Mouse (Mus musculus) heart, postnatal 14 days (tissue): ENCODE results near the gene Gm20671. TPM values are rescaled to one million over a fixed set of nuclear protein-coding genes. Genes with fewer than 3 reads are reported as not detected.

Experiments used
- DNase-seq, 2 experiments: peaks; one replicate each; pipeline ENCODE4 v3.0.0; 2021 to 2022
- intact Hi-C: fragments of 180-260 bp; cut with DNase I; formaldehyde crosslinking; loops from one replicate; pipeline ENCODE4 v1.15.1; 2025
- total RNA-seq, 2 experiments: library from RNA; stranded (reverse); gene quantifications; 2 replicates each; pipeline ENCODE4 v1.2.3; 2021

The Gm20671 gene
- total RNA-seq, 2 experiments from 2014 or later = not detected

GRCm38 (mm10) chr5:32706226-32706780 is 120.6 kb downstream of the Gm20671 start:
- no peak for DNase-seq
- intact Hi-C loops = no loop called here

- intact Hi-C loops = no loop called here
- no peak for DNase-seq
Observed at GRCm38 (mm10) chr5:32697208-32697867, 129.6 kb downstream of the Gm20671 start.

DNA sequence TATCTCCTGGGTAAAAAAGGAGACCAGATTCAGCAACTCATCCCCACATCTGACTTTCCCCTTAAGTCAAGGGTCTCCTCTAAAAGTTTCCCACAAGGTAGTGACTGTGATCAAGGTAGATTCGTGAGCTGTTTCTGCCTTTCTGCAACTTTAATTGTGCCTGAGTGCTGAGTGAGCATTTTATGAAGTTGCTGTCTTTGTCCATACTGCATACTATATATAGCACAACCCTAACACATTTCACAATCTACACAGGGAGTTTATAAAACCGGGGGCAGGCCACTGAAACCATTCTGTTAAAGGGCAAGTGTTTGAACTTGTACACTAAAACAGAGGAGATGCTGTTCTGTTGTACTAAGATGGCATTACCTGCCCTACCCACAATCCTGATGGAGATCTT is 133.5 kb downstream of the Gm20671 start:
- no peak for DNase-seq
- intact Hi-C loops = no loop called here

Other genes with a start within 250 kb of the Gm20671 start
- 10 to 100 TPM; 27.9 to 28.6 TPM for gene Yes1, start 215.9 kb downstream of the Gm20671 start, total RNA-seq
- gene Pisd, start 41.5 kb downstream of the Gm20671 start, total RNA-seq = 10 to 100 TPM; 26.8 to 28.7 TPM
- 10 to 100 TPM; 10.1 to 11.6 TPM for gene Prr14l, start 27.1 kb upstream of the Gm20671 start, total RNA-seq
- gene Depdc5, start 36.6 kb upstream of the Gm20671 start, total RNA-seq = 10 to 100 TPM; 19.3 to 24.2 TPM
- 100 to 1,000 TPM; 104 to 126 TPM for gene Ywhah, start 191.7 kb upstream of the Gm20671 start, total RNA-seq